Mouse (Mus musculus) lung, postnatal 0 days (tissue): ENCODE results near the gene Cfap43. TPM values are rescaled to one million over a fixed set of nuclear protein-coding genes. Genes with fewer than 3 reads are reported as not detected.
A peak's percentile ranks its signal among the peaks of the same experiment; 100 is the strongest.

Source experiments
- ATAC-seq: fragments of 200-750 bp; cut with Nextera tagmentation; 2 replicates; pipeline ENCODE4 v1.8.0; 2017; ENCODE audit warnings: moderate library complexity
- DNase-seq: peaks from one replicate; pipeline ENCODE4 v3.0.0-alpha.2; 2016; ENCODE audit warnings: low spot score
- H3K27ac ChIP-seq: fragments of 300-500 bp; sonication (generic); 2 replicates; pipeline ENCODE4 v1.5.1; 2014; ENCODE audit warnings: antibody characterized with exemption, mild to moderate bottlenecking, low read length, mixed read lengths
- H3K27me3 ChIP-seq: fragments of 300-500 bp; sonication (generic); replicated peaks from 2 replicates; pipeline ENCODE4 v1.6.1; 2014; ENCODE audit warnings: low read length, mixed read lengths; ENCODE audit not compliant: insufficient read depth
- H3K36me3 ChIP-seq: fragments of 300-500 bp; sonication (generic); 2 replicates; pipeline ENCODE4 v1.6.1; 2014; ENCODE audit warnings: low read length, mixed read lengths; ENCODE audit not compliant: insufficient read depth
- H3K4me1 ChIP-seq: fragments of 300-500 bp; sonication (generic); 2 replicates; pipeline ENCODE4 v1.6.1; 2014; ENCODE audit warnings: antibody characterized with exemption, low read depth, low read length, mixed read lengths; ENCODE audit not compliant: insufficient read depth
- H3K4me2 ChIP-seq: fragments of 300-500 bp; sonication (generic); replicated peaks from 2 replicates; pipeline ENCODE4 v1.6.1; 2014; ENCODE audit warnings: low read depth, mild to moderate bottlenecking, low read length, moderate library complexity, mixed read lengths
- H3K4me3 ChIP-seq: fragments of 300-500 bp; sonication (generic); 2 replicates; pipeline ENCODE4 v1.5.1; 2014; ENCODE audit warnings: low read depth, low read length
- H3K9ac ChIP-seq: fragments of 300-500 bp; sonication (generic); replicated peaks from 2 replicates; pipeline ENCODE4 v1.6.1; 2014; ENCODE audit warnings: low read depth, mild to moderate bottlenecking
- H3K9me3 ChIP-seq: fragments of 300-500 bp; sonication (generic); 2 replicates; pipeline ENCODE4 v1.6.1; 2016; ENCODE audit warnings: low read length, mixed read lengths
- CTCF ChIP-seq: IDR thresholded peaks from 2 replicates; pipeline ENCODE4 v1.5.1; 2016; ENCODE audit warnings: antibody characterized with exemption, mild to moderate bottlenecking
- EP300 ChIP-seq: IDR thresholded peaks from 2 replicates; pipeline ENCODE4 v1.6.1; 2016; ENCODE audit warnings: antibody characterized with exemption, mild to moderate bottlenecking, control low read depth
- WGBS: fragments of 180-500 bp; shearing (Covaris S2); extraction: QIAGEN DNeasy Blood & Tissue Kit; methylation state at CpG from one replicate; pipeline ENCODE4 v1.1.7; 2014; 5-methylcytosine and 5-hydroxymethylcytosine counted together
- polyA plus RNA-seq: library from polyadenylated mRNA; unstranded; fragments of >200 nt; fragmentation: Nextera tagmentation; extraction: Ambion mirVana; gene quantifications from 2 replicates; pipeline ENCODE4 v1.2.1, GENCODE M21; 2015

Cfap43 gene
- polyA plus RNA-seq, 1 experiment from 2014 or later = 4.9 TPM

DNA sequence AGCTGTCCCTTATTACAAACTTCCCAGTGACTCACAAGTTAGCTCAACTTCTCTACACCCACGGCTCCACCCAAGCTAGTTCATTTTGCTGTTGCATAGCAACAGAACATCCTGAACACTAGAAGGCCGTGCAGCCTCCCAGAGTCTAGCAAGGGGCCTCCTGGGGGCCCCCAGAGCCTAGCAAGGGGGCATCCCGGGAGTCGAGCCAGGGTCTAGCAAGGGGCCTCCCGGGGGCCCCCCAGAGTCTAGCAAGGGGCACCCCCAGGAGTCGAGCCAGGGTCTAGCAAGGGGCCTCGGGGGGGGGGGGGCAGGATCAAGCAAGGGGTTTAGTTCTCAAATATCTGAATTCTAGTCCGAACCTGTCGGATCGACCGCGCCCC, 188.4 kb downstream of the Cfap43 start:
- WGBS = under 1% methylated on average over 11 of the region's 12 CpGs
- ATAC-seq = peak; percentile 67
- Histone ChIP-seq H3K9ac (peak overlapping the region; percentile 74), H3K9me3 (no peaks in the 10 kb centered on the region), H3K36me3 (peaks cover 10% of the 10 kb centered on the region; the same call in 1 of the 2 replicates), H3K4me1 (peaks cover 5% of the 10 kb centered on the region), H3K4me2 (peak overlapping the region; percentile 72), H3K27me3 (no peaks in the 10 kb centered on the region), H3K27ac (peak overlapping the region; percentile 98), H3K4me3 (peak overlapping the region; percentile 75)
- TF ChIP-seq CTCF = no peak
- TF ChIP-seq EP300 = no peak; the same call in 1 of the 2 replicates
- peak; percentile 96 for DNase-seq

DNA sequence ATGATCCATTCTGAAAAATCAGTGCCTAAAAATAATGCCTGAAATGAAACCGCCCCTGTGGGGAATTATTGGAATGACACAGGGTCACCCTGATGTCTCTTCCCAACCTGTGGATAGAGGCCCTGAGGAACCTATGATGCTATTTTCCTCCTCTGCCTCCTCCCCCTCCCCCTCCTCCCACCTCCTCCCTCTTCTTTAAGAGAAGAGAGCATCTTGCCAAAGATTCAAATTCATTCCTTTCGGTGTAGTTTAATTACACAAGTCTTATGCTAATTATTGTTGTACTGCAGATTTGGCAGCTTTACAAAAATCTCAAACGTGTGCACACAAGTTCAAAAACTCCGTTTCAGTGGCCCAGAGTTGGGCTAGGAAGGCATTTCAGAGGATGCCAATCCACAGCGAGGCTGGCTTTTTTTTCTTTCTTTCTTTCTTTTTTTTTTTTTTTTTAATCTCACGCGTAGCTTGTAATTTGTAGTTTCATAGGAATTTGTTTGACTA, 193.4 kb downstream of the Cfap43 start:
- no peak overlapping the region for H3K4me3 ChIP-seq
- no peak for DNase-seq
- WGBS = 52% methylated on average over 7 of the region's 7 CpGs

DNA sequence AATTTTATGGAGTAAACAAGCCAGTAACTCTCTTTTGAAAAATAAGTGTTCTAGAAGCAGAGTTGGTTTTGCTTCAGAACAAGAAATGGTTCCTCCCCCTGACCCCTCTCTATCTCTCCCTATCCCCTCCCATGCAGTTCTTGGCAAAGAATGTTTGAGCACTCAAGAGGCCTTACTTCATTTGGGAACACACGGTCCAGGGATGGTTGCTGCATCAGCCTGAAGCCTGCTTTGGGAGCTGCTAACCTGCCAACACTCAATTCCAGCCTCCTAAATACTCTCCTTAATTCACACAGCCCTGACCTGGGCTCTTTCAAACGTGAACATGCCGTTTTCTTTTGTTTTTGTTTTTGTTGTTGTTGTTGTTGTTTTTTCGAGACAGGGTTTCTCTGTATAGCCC, 194.2 kb downstream of the Cfap43 start:
- TF ChIP-seq CTCF (no peak), EP300 (no peak)
- Histone ChIP-seq H3K4me2 (no peak overlapping the region), H3K4me1 (no peaks in the 10 kb centered on the region; the same call in 1 of the 2 replicates), H3K36me3 (no peaks in the 10 kb centered on the region), H3K27me3 (no peaks in the 10 kb centered on the region), H3K9me3 (no peaks in the 10 kb centered on the region), H3K27ac (no peak overlapping the region), H3K9ac (no peak overlapping the region), H3K4me3 (no peak overlapping the region)
- DNase-seq = no peak
- no peak for ATAC-seq
- 69% methylated on average over 4 of the region's 4 CpGs for WGBS

More for the DNA sequence above, 193.4 kb downstream of the Cfap43 start:
- H3K9me3 ChIP-seq = no peaks in the 10 kb centered on the region
- no peak overlapping the region for H3K27ac ChIP-seq
- no peaks in the 10 kb centered on the region for H3K27me3 ChIP-seq
- ATAC-seq = no peak
- TF ChIP-seq CTCF (no peak), EP300 (no peak)
- no peak overlapping the region for H3K9ac ChIP-seq
- H3K4me2 ChIP-seq = no peak overlapping the region
- peaks cover 5% of the 10 kb centered on the region for H3K4me1 ChIP-seq
- H3K36me3 ChIP-seq = no peaks in the 10 kb centered on the region

DNA sequence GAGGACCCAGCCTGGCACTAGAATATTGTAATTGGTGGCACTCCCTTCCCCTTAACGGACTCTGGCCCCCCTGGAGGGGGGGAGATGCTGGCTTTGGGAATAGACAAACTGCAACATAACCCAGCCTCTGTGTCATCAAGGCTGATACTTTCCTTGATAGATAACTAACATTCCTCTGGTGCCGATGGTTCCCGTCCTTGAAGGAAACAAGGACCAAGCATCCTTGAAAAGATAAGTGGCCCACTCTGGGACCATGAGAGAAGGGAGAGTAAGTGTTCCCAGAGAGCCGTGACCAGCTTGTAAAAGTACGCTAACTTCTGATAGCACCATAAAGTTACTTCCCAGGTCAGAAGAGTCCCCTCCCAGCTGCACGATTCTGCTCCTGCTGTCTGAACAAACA, 196.6 kb downstream of the Cfap43 start:
- DNase-seq (no peak), ATAC-seq (no peak)
- Histone ChIP-seq H3K4me1 (no peaks in the 10 kb centered on the region), H3K4me2 (no peak overlapping the region), H3K9ac (no peak overlapping the region), H3K27me3 (no peaks in the 10 kb centered on the region), H3K36me3 (no peaks in the 10 kb centered on the region), H3K9me3 (no peaks in the 10 kb centered on the region), H3K4me3 (no peak overlapping the region), H3K27ac (no peak overlapping the region)
- TF ChIP-seq EP300 (no peak), CTCF (no peak)
- WGBS = 26% methylated on average over 6 of the region's 6 CpGs

DNA sequence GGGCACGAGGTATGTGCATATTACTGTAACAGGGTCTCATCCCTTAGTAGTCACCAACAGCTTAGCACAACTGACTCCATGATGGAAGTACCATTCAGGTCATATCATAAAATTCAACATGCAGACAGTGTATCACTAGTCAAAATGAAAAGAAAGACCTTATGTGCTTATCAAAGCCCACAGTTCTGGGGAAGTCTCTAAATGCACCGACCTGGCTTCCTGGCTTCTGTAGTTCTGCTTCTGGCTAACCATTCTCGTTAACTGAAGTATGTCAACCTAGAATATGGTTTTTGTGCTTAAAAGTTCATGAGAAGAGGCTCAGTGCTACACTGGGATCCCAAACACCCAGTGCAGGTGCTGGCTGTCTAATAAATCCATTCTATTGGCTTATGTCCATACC, 199.9 kb downstream of the Cfap43 start:
- DNase-seq (no peak), ATAC-seq (no peak)
- Histone ChIP-seq H3K9ac (no peak overlapping the region), H3K27ac (no peak overlapping the region), H3K4me3 (no peak overlapping the region), H3K27me3 (no peaks in the 10 kb centered on the region), H3K4me1 (no peaks in the 10 kb centered on the region), H3K4me2 (no peak overlapping the region), H3K36me3 (no peaks in the 10 kb centered on the region), H3K9me3 (no peaks in the 10 kb centered on the region)
- TF ChIP-seq CTCF = no peak
- TF ChIP-seq EP300 = no peak
- WGBS = 76% methylated on average over 3 of the region's 3 CpGs

DNA sequence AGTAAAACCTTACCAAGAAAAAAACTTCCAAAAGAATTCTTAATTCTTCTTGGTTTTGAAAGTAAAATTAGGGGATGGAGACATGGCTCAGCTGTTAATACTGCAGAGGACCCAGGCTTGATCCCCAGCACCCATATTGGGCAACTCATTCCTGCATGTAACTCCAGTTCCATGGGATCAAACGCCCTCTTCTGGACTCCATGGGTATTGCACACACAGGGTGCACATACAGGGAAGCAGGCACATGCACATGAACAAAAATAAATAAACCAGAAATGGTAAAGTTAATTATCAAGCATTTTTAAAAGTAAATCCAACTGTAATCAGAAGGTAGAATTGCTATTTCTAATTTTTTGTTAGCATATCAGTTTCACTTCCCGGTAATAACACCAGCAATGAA, 202.9 kb downstream of the Cfap43 start:
- H3K36me3 ChIP-seq = no peaks in the 10 kb centered on the region
- no peak overlapping the region for H3K27ac ChIP-seq
- no peaks in the 10 kb centered on the region for H3K4me1 ChIP-seq
- WGBS = 56% methylated on average over 2 of the region's 2 CpGs
- no peaks in the 10 kb centered on the region for H3K27me3 ChIP-seq
- H3K9me3 ChIP-seq = no peaks in the 10 kb centered on the region
- no peak overlapping the region for H3K9ac ChIP-seq
- ATAC-seq = no peak
- TF ChIP-seq CTCF = peak; percentile 38
- no peak for TF ChIP-seq EP300
- no peak overlapping the region for H3K4me2 ChIP-seq
- DNase-seq = no peak
- no peak overlapping the region for H3K4me3 ChIP-seq

DNA sequence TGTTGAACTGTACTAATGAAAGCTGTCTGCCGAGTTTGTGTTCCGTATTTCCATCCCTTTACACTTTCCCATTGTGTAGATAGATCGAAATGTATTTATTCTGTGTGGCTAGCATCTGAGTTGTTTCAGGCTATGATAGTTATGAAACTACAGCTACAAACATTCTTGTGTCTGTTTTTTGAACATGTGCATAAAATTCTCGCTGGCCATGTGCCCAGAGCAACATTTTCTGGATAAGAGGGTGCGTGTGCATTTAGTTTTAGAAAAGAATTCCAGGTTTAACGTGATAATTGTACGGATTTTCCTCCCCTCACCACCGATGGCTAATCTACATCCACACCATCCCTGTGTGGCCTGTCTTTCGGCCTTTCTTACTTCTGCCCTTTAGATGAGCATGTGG, 205.6 kb downstream of the Cfap43 start:
- Histone ChIP-seq H3K36me3 (no peaks in the 10 kb centered on the region), H3K9ac (no peak overlapping the region), H3K9me3 (no peaks in the 10 kb centered on the region), H3K4me1 (no peaks in the 10 kb centered on the region), H3K27me3 (no peaks in the 10 kb centered on the region), H3K27ac (no peak overlapping the region), H3K4me3 (no peak overlapping the region), H3K4me2 (no peak overlapping the region)
- TF ChIP-seq CTCF = no peak
- ATAC-seq = no peak
- 62% methylated on average over 9 of the region's 9 CpGs for WGBS
- peak; percentile 9 for DNase-seq
